ENCODE assay signal across 8 mouse cellular contexts in the genomic region with DNA sequence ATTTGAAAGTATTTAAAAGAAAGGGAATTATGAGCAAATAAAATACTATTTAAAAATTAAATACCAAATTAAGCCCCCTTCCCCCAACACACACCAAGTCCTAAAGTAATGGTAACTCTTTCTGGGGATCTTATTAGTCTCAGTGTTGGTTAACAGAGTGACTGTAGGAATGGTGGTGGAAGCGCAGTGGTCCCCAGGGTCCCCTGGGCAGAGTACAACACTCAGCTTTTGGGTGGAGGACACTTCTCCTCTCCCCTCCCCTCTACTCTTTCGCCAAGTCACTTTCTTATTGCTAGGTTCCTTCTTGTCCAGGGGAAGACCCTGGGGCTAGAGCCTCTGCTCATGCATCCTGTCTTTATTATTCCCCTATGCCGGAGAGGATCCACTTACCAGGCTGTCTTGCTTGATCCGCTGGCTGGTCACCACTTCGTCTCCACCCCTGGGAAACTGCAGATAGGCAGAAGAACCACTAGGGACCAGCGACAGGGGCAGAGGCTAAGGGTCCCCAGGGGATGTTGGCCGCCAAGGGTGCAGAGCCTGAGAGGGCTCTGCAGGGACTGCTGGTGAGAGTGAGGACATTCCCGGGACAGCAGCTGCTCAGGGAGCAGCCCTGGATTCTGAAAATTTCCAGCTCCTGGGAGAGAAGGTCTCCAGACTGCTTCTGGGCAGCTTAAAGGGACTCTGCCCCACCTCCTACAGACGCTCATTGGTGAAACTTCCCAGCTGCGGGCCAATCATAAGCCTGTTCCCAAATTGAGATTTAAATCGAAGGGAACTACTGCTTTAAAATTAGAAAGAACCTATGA.
DNase-seq lines count a peak whose midpoint lies in the region; ATAC-seq and TF ChIP-seq lines count a peak whose summit lies in the region.

No protein-coding gene starts in this region.

- WGBS in hindbrain, embryonic 15.5 days = 21% methylated on average over 11 of the region's 11 CpGs

- H3K4me3 ChIP-seq in gastrocnemius, adult 2 months = peak overlapping the region; percentile 72
- peak overlapping the region; percentile 33 for H3K4me3 ChIP-seq in hindbrain, embryonic 15.5 days

- ATAC-seq in hindbrain, embryonic 15.5 days (ENCODE audit: low FRiP score, low read depth) = peak; percentile 86
- no peak for ATAC-seq in erythroid progenitor cell, adult 5-6 weeks (replicated peaks; ENCODE audit: low FRiP score, poor library complexity, severe bottlenecking)

- H3K9ac ChIP-seq in hindbrain, embryonic 15.5 days = 0 out of 2 replicates have a peak overlapping the region, but pooled peaks have one; percentile 28

- TF ChIP-seq CTCF in gastrocnemius, adult 2 months (IDR thresholded peaks at IDR 0.05) = peak; percentile 23; the same call in 1 of the 2 replicates

- no peaks in the 10 kb centered on the region for H3K9me3 ChIP-seq in hindbrain, embryonic 15.5 days

- peaks cover 34% of the 10 kb centered on the region for H3K4me1 ChIP-seq in hindbrain, embryonic 15.5 days (replicated peaks)

- H3K36me3 ChIP-seq in hindbrain, embryonic 15.5 days = no peaks in the 10 kb centered on the region

- DNase-seq in MN1 (ENCODE audit: low spot score) = peak; percentile 73
- peak; percentile 64 for DNase-seq in embryo, embryonic 10 days (ENCODE audit: low spot score)
- peak; percentile 54 for DNase-seq in gastrocnemius, adult 2 months
- peak; percentile 71 to 83 for DNase-seq in left cerebral cortex, adult 18-20 months (ENCODE audit: low spot score in 2 of 2)
- peak; percentile 66 for DNase-seq in lung, postnatal 10 days
- DNase-seq in right cerebral cortex, adult 2 months (ENCODE audit: low spot score in 2 of 2) = peak; percentile 78 to 82

- H3K4me2 ChIP-seq in hindbrain, embryonic 15.5 days = peak overlapping the region; percentile 55

- no peaks in the 10 kb centered on the region for H3K27me3 ChIP-seq in hindbrain, embryonic 15.5 days

- intact Hi-C loops in gastrocnemius, adult 2 months (cut with DNase I) = no loop called here

- H3K27ac ChIP-seq in gastrocnemius, adult 2 months = peak overlapping the region; percentile 59
- H3K27ac ChIP-seq in hindbrain, embryonic 15.5 days (replicated peaks) = no peak overlapping the region
